Mouse (Mus musculus) hindbrain, embryonic 16.5 days (tissue): ENCODE results near the gene Iba57. TPM values are rescaled to one million over a fixed set of nuclear protein-coding genes. Genes with fewer than 3 reads are reported as not detected.

Experiments used
- ATAC-seq: fragments of 200-750 bp; cut with Nextera tagmentation; 2 replicates; pipeline ENCODE4 v1.8.0; 2017; ENCODE audit warnings: moderate TSS enrichment, moderate library complexity
- H3K27ac ChIP-seq: fragments of 300-500 bp; sonication (generic); 2 replicates; pipeline ENCODE4 v1.5.1; 2014; ENCODE audit warnings: low read depth, mild to moderate bottlenecking, control low read depth, low read length, moderate library complexity
- H3K27me3 ChIP-seq: fragments of 300-500 bp; sonication (generic); replicated peaks from 2 replicates; pipeline ENCODE4 v1.6.1; 2014; ENCODE audit warnings: low read length; ENCODE audit not compliant: control insufficient read depth, insufficient read depth
- H3K36me3 ChIP-seq: fragments of 300-500 bp; sonication (generic); 2 replicates; pipeline ENCODE4 v1.6.1; 2014; ENCODE audit warnings: mild to moderate bottlenecking, low read length, moderate library complexity, mixed read lengths; ENCODE audit not compliant: control insufficient read depth, insufficient read depth
- H3K4me1 ChIP-seq: fragments of 300-500 bp; sonication (generic); 2 replicates; pipeline ENCODE4 v1.6.1; 2014; ENCODE audit warnings: low read depth, low read length; ENCODE audit not compliant: control insufficient read depth, insufficient read depth
- H3K4me2 ChIP-seq: fragments of 300-500 bp; sonication (generic); 2 replicates; pipeline ENCODE4 v1.6.1; 2014; ENCODE audit warnings: mild to moderate bottlenecking, low read length, control low read depth, moderate library complexity
- H3K4me3 ChIP-seq: fragments of 300-500 bp; sonication (generic); 2 replicates; pipeline ENCODE4 v1.5.1; 2014; ENCODE audit warnings: mild to moderate bottlenecking, low read length, control low read depth, moderate library complexity
- H3K9ac ChIP-seq: fragments of 300-500 bp; sonication (generic); 2 replicates; pipeline ENCODE4 v1.6.1; 2014; ENCODE audit warnings: low read depth, mild to moderate bottlenecking, control low read depth, low read length, moderate library complexity
- H3K9me3 ChIP-seq: fragments of 300-500 bp; sonication (generic); 2 replicates; pipeline ENCODE4 v1.6.1; 2014; ENCODE audit warnings: mild to moderate bottlenecking, low read length, moderate library complexity; ENCODE audit not compliant: control insufficient read depth
- WGBS: fragments of 180-500 bp; shearing (Covaris S2); extraction: QIAGEN DNeasy Blood & Tissue Kit; methylation state at CpG from one replicate; pipeline ENCODE4 v1.1.7; 2014; 5-methylcytosine and 5-hydroxymethylcytosine counted together
- polyA plus RNA-seq: library from polyadenylated mRNA; unstranded; fragments of >200 nt; fragmentation: Nextera tagmentation; extraction: Ambion mirVana; gene quantifications from 2 replicates; pipeline ENCODE4 v1.2.1, GENCODE M21; 2015

Iba57 gene
- polyA plus RNA-seq, 1 experiment from 2014 or later = 7.8 TPM

GRCm38 (mm10) chr11:59105945-59106344 lies 57.6 kb downstream of the Iba57 start:
- no peaks in the 10 kb centered on the region for H3K9me3 ChIP-seq
- no peak for ATAC-seq
- H3K27me3 ChIP-seq = no peaks in the 10 kb centered on the region
- no peaks in the 10 kb centered on the region for H3K4me1 ChIP-seq
- H3K27ac ChIP-seq = no peak overlapping the region
- no peak overlapping the region for H3K4me2 ChIP-seq
- H3K4me3 ChIP-seq = no peak overlapping the region
- H3K9ac ChIP-seq = no peak overlapping the region
- no peaks in the 10 kb centered on the region for H3K36me3 ChIP-seq
- WGBS = 96% methylated on average over 5 of the region's 5 CpGs

Other genes with a start within 250 kb of the Iba57 start
- gene Btnl10, start 245.8 kb downstream of the Iba57 start, polyA plus RNA-seq = not detected in 2 replicates
- gene Rnf187, start 224.8 kb downstream of the Iba57 start, polyA plus RNA-seq = 563 and 570 TPM in 2 replicates
- gene Hist3h2ba, start 214.8 kb downstream of the Iba57 start, polyA plus RNA-seq = 249 and 250 TPM in 2 replicates
- gene Hist3h2a, start 209.1 kb downstream of the Iba57 start, polyA plus RNA-seq = 85.3 and 89.6 TPM in 2 replicates
- 1.1 and 1.8 TPM in 2 replicates for gene Trim17, start 209.1 kb downstream of the Iba57 start, polyA plus RNA-seq
- gene Trim11, start 185.6 kb downstream of the Iba57 start, polyA plus RNA-seq = 20.7 and 21.4 TPM in 2 replicates
- gene Obscn, start 27.3 kb downstream of the Iba57 start, polyA plus RNA-seq = 0.48 and 0.71 TPM in 2 replicates
- 0.20 and 0.22 TPM in 2 replicates for gene Gjc2, start 19.5 kb upstream of the Iba57 start, polyA plus RNA-seq
- 252 and 294 TPM in 2 replicates for gene Guk1, start 28.5 kb upstream of the Iba57 start, polyA plus RNA-seq
- gene Mrpl55, start 38.7 kb upstream of the Iba57 start, polyA plus RNA-seq = 92.1 and 95.9 TPM in 2 replicates
- gene 2310033P09Rik, start 44.6 kb upstream of the Iba57 start, polyA plus RNA-seq = 26.8 and 27.6 TPM in 2 replicates
- 684 and 686 TPM in 2 replicates for gene Arf1, start 64.5 kb upstream of the Iba57 start, polyA plus RNA-seq
- gene Wnt3a, start 127.0 kb upstream of the Iba57 start, polyA plus RNA-seq = 0.45 and 0.77 TPM in 2 replicates
- gene Wnt9a, start 143.2 kb upstream of the Iba57 start, polyA plus RNA-seq = 3.1 and 3.5 TPM in 2 replicates
- not detected in 2 replicates for gene Prss38, start 211.9 kb upstream of the Iba57 start, polyA plus RNA-seq